Mouse (Mus musculus) liver, embryonic 13.5 days (tissue): ENCODE data around the gene Krt9. TPM values are rescaled to one million over a fixed set of nuclear protein-coding genes. Genes with fewer than 3 reads are reported as not detected.

Source experiments
- ATAC-seq: fragments of 200-750 bp; cut with Nextera tagmentation; 2 replicates; pipeline ENCODE4 v1.8.0; 2017; ENCODE audit warnings: low read depth, mild to moderate bottlenecking, moderate number of reproducible peaks, moderate library complexity
- DNase-seq: peaks from one replicate; pipeline ENCODE4 v3.0.0; 2022
- H3K27ac ChIP-seq: fragments of 300-500 bp; sonication (generic); 2 replicates; pipeline ENCODE4 v1.5.1; 2015; ENCODE audit warnings: moderate library complexity, mild to moderate bottlenecking, inconsistent platforms
- H3K27me3 ChIP-seq: fragments of 300-500 bp; sonication (generic); 2 replicates; pipeline ENCODE4 v1.6.1; 2015; ENCODE audit warnings: mild to moderate bottlenecking, inconsistent platforms
- H3K36me3 ChIP-seq: fragments of 300-500 bp; sonication (generic); 2 replicates; pipeline ENCODE4 v1.6.1; 2015; ENCODE audit warnings: mild to moderate bottlenecking, inconsistent platforms
- H3K4me1 ChIP-seq: fragments of 300-500 bp; sonication (generic); replicated peaks from 2 replicates; pipeline ENCODE4 v1.6.1; 2015; ENCODE audit warnings: inconsistent platforms
- H3K4me2 ChIP-seq: fragments of 300-500 bp; sonication (generic); 2 replicates; pipeline ENCODE4 v1.6.1; 2015; ENCODE audit warnings: inconsistent platforms, mild to moderate bottlenecking, moderate library complexity
- H3K4me3 ChIP-seq: fragments of 300-500 bp; sonication (generic); replicated peaks from 2 replicates; pipeline ENCODE4 v1.5.1; 2015; ENCODE audit warnings: mild to moderate bottlenecking, inconsistent platforms
- H3K9ac ChIP-seq: fragments of 300-500 bp; sonication (generic); 2 replicates; pipeline ENCODE4 v1.6.1; 2015; ENCODE audit warnings: mild to moderate bottlenecking, inconsistent platforms
- H3K9me3 ChIP-seq: fragments of 300-500 bp; sonication (generic); replicated peaks from 2 replicates; pipeline ENCODE4 v1.6.1; 2016; ENCODE audit warnings: inconsistent platforms
- WGBS: fragments of 180-500 bp; shearing (Covaris S2); methylation state at CpG from one replicate; pipeline ENCODE4 v1.1.7; 2015; ENCODE audit not compliant: insufficient replicate concordance; 5-methylcytosine and 5-hydroxymethylcytosine counted together
- polyA plus RNA-seq: library from polyadenylated mRNA; unstranded; fragments of >200 nt; fragmentation: Nextera tagmentation; extraction: Ambion mirVana; gene quantifications from 2 replicates; pipeline ENCODE4 v1.2.1, GENCODE M21; 2015

Krt9 gene
- polyA plus RNA-seq, 1 experiment from 2014 or later, result not detected

GRCm38 (mm10) chr11:100181725-100182124 lies 11.3 kb downstream of the Krt9 start:
- 28% methylated on average over 7 of the region's 7 CpGs for WGBS
- Histone ChIP-seq H3K9me3 (no peaks in the 10 kb centered on the region), H3K4me1 (no peaks in the 10 kb centered on the region), H3K36me3 (no peaks in the 10 kb centered on the region), H3K27ac (no peak overlapping the region), H3K9ac (no peak overlapping the region), H3K4me3 (no peak overlapping the region), H3K4me2 (no peak overlapping the region), H3K27me3 (no peaks in the 10 kb centered on the region)
- no peak for ATAC-seq
- no peak for DNase-seq

DNA sequence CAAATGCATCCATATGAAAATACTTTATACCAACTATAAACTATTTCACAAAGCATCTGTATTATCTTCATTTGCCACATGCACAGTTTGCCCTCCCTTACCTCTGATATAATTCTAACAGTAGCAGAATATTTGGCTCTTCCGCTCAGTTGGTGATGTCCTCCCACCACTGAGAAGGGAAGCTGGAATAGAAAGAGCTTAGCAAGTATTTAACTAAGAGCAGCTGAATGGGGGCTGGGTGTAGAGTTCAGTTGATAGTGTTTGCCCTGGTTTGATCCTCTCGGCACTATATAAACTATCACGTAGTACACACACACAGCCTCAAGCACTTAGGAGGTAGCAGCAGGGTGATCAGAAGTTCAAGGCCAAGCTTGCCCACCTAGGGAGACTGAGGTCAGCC lies 13.8 kb downstream of the Krt9 start:
- Histone ChIP-seq H3K9me3 (no peaks in the 10 kb centered on the region), H3K9ac (no peak overlapping the region), H3K36me3 (no peaks in the 10 kb centered on the region), H3K4me1 (no peaks in the 10 kb centered on the region), H3K27me3 (no peaks in the 10 kb centered on the region), H3K27ac (no peak overlapping the region), H3K4me2 (no peak overlapping the region), H3K4me3 (no peak overlapping the region)
- 66% methylated on average over 3 of the region's 3 CpGs for WGBS
- ATAC-seq (no peak), DNase-seq (no peak)

GRCm38 (mm10) chr11:100178307-100178706 lies 14.7 kb downstream of the Krt9 start:
- Histone ChIP-seq H3K4me3 (no peak overlapping the region), H3K9ac (no peak overlapping the region), H3K36me3 (no peaks in the 10 kb centered on the region), H3K9me3 (no peaks in the 10 kb centered on the region), H3K27me3 (no peaks in the 10 kb centered on the region), H3K27ac (no peak overlapping the region), H3K4me1 (no peaks in the 10 kb centered on the region), H3K4me2 (no peak overlapping the region)
- DNase-seq (no peak), ATAC-seq (no peak)
- 55% methylated on average over 5 of the region's 5 CpGs for WGBS

DNA sequence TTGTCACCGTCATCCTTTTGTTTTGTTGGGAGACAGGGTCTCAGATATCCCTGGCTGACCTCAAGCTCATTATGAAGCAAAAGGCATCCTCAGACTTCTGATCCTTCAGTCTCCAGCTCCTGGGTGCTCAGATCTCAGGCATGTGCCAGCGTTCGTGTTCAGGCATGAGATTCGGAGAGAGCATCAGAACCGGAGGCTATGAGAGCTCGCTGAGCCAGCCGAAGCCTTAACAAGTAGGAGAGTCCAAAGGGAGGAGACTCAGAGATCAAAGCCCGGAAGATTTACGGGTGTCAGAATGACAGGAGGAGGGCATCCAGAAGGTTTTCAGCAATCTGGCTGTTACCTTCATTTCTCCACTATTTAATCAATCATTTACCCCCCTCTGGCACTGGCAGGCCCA lies 16.3 kb downstream of the Krt9 start:
- H3K4me3 ChIP-seq, result no peak overlapping the region
- ATAC-seq (no peak), DNase-seq (no peak)
- H3K9me3 ChIP-seq, result no peaks in the 10 kb centered on the region
- 59% methylated on average over 9 of the region's 9 CpGs for WGBS
- H3K4me2 ChIP-seq, result no peak overlapping the region
- H3K9ac ChIP-seq, result no peak overlapping the region
- no peaks in the 10 kb centered on the region for H3K4me1 ChIP-seq
- no peaks in the 10 kb centered on the region for H3K36me3 ChIP-seq
- H3K27ac ChIP-seq, result no peak overlapping the region
- H3K27me3 ChIP-seq, result no peaks in the 10 kb centered on the region

DNA sequence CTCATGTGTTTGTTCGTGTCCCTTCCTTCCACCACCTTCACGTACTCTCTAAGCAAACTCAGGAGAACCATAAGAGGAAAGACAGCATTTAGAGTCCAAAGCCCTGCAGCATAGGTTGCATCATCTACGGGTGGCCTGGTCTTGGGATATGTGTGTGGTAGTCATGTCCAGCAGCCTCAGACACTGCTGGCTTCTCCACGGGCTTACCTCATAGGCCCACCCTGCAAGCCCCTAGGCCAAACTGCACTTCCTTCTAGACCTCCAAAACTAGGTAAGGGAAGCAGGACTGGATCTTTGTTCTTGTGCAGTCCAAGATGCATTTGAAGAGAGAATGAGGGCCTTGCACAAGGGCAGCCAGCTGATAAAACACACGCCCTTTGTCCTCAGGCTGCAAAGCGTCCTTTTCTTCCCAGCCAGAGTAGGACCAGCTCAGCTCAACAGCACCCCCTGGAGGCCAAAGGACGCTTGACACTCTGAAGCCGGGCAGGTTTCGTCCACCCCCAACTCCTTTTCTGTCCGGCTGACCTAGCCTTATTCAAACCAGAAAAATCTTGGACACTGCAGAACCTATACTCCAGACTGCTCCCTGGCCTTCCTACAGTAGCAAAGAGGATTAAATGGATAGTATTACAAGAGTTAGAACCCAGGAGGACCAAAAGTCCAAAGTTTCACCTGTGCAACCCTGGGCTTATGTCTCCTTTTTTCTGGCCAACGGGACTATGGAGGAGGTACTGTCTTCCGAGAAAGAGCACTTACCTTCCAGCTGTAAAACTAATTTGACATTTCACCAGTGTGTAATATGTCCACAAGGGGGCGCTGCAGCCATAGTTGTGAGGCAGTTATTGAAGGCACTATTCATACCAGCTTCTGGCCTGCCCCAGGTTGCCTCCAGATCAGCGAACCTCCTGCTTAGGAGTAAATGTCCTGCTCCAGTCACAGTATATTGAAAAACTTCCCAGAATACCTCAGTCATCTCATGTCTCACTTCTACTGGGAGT lies 24.0 kb downstream of the Krt9 start:
- Histone ChIP-seq H3K36me3 (no peaks in the 10 kb centered on the region), H3K9ac (no peak overlapping the region), H3K4me2 (no peak overlapping the region), H3K27me3 (no peaks in the 10 kb centered on the region), H3K9me3 (no peaks in the 10 kb centered on the region), H3K4me3 (no peak overlapping the region), H3K4me1 (peaks cover 3% of the 10 kb centered on the region; the same call in 1 of the 2 replicates), H3K27ac (no peak overlapping the region)
- DNase-seq, result peak; percentile 32
- ATAC-seq, result no peak
- WGBS, result 22% methylated on average over 14 of the region's 14 CpGs

- Histone ChIP-seq H3K27me3 (no peaks in the 10 kb centered on the region), H3K27ac (no peak overlapping the region)
Observed at GRCm38 (mm10) chr11:100168071-100168470, 25.0 kb downstream of the Krt9 start.

GRCm38 (mm10) chr11:100164392-100164791 lies 28.7 kb downstream of the Krt9 start:
- 41% methylated on average over 7 of the region's 7 CpGs for WGBS
- DNase-seq (no peak), ATAC-seq (no peak)
- Histone ChIP-seq H3K4me3 (no peak overlapping the region), H3K36me3 (no peaks in the 10 kb centered on the region), H3K27ac (no peak overlapping the region), H3K27me3 (no peaks in the 10 kb centered on the region), H3K4me2 (no peak overlapping the region), H3K9ac (no peak overlapping the region), H3K9me3 (no peaks in the 10 kb centered on the region), H3K4me1 (peaks cover 3% of the 10 kb centered on the region; the same call in 1 of the 2 replicates)

More at GRCm38 (mm10) chr11:100168071-100168470, 25.0 kb downstream of the Krt9 start:
- Histone ChIP-seq H3K4me2 (no peak overlapping the region), H3K9ac (no peak overlapping the region), H3K4me3 (no peak overlapping the region), H3K4me1 (peaks cover 3% of the 10 kb centered on the region; the same call in 1 of the 2 replicates), H3K9me3 (no peaks in the 10 kb centered on the region), H3K36me3 (no peaks in the 10 kb centered on the region)
- DNase-seq, result no peak
- ATAC-seq, result no peak
- WGBS, result 73% methylated on average over 8 of the region's 8 CpGs

DNA sequence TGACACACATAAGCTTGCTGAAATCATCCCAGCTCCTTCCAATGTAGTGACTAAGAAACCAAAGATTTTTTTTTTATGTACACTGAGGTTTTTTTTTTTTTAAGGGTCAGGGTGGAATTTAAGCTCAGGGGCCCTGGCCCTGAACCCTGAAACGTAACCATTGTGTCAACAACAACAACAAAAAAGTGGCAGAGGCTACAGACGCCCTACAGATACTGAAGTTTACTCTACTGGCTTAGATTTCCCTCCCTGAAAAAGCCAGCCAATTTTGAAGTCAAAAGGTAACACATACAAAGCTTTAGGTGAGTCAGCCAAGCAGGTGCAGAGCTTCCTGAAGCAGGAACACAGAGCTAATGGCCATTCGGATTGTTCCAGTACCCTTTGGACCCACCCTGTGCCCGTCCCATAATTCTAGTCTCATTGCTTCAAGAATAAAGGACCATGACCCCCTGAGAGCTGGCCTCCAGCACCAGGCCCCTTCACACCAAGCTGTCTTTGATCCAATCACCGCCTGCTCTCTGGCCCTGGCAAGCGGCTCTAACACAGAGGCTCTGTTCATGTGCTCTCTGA lies 35.1 kb downstream of the Krt9 start:
- H3K4me3 ChIP-seq, result no peak overlapping the region
- no peaks in the 10 kb centered on the region for H3K36me3 ChIP-seq
- no peak overlapping the region for H3K4me2 ChIP-seq
- H3K27ac ChIP-seq, result no peak overlapping the region
- no peak overlapping the region for H3K9ac ChIP-seq
- no peaks in the 10 kb centered on the region for H3K27me3 ChIP-seq
- ATAC-seq (no peak), DNase-seq (no peak)
- H3K4me1 ChIP-seq, result no peaks in the 10 kb centered on the region
- WGBS, result 48% methylated on average over 6 of the region's 6 CpGs
- H3K9me3 ChIP-seq, result no peaks in the 10 kb centered on the region

- no peaks in the 10 kb centered on the region for H3K9me3 ChIP-seq
- WGBS, result 52% methylated on average over 3 of the region's 3 CpGs
Observed at GRCm38 (mm10) chr11:100157331-100157730, 35.7 kb downstream of the Krt9 start.

GRCm38 (mm10) chr11:100155497-100156255 lies 37.4 kb downstream of the Krt9 start:
- 48% methylated on average over 8 of the region's 8 CpGs for WGBS
- no peak overlapping the region for H3K4me2 ChIP-seq
- H3K9ac ChIP-seq, result no peak overlapping the region
- H3K36me3 ChIP-seq, result no peaks in the 10 kb centered on the region
- no peak overlapping the region for H3K4me3 ChIP-seq
- H3K4me1 ChIP-seq, result no peaks in the 10 kb centered on the region
- no peaks in the 10 kb centered on the region for H3K9me3 ChIP-seq
- no peaks in the 10 kb centered on the region for H3K27me3 ChIP-seq
- no peak for DNase-seq
- no peak for ATAC-seq
- no peak overlapping the region for H3K27ac ChIP-seq

More at GRCm38 (mm10) chr11:100157331-100157730, 35.7 kb downstream of the Krt9 start:
- Histone ChIP-seq H3K4me3 (no peak overlapping the region), H3K36me3 (no peaks in the 10 kb centered on the region), H3K4me1 (no peaks in the 10 kb centered on the region), H3K27me3 (no peaks in the 10 kb centered on the region), H3K9ac (no peak overlapping the region), H3K27ac (no peak overlapping the region), H3K4me2 (no peak overlapping the region)
- DNase-seq (no peak), ATAC-seq (no peak)

- Histone ChIP-seq H3K4me3 (no peak within 1 kb of the TSS), H3K4me2 (no peak within 1 kb of the TSS), H3K9ac (no peak within 1 kb of the TSS), H3K4me1 (no peaks in the 10 kb centered on the region), H3K27me3 (peaks cover 30% of the 10 kb centered on the region), H3K27ac (no peak within 1 kb of the TSS), H3K36me3 (no peaks in the 10 kb centered on the region), H3K9me3 (no peaks in the 10 kb centered on the region)
- 38% methylated on average over 9 of the region's 9 CpGs for WGBS
- ATAC-seq, result no peak
- DNase-seq, result no peak
Observed at GRCm38 (mm10) chr11:100148615-100149330, 44.3 kb downstream of the Krt9 start, which contains the start of gene Krt19. Krt19 (minus strand) TSS chr11:100148665.
